Mouse (Mus musculus) layer of hippocampus, postnatal 14 days (tissue): ENCODE data around the gene Gm5447. TPM values are rescaled to one million over a fixed set of nuclear protein-coding genes. Genes with fewer than 3 reads are reported as not detected.

Experiments
- DNase-seq, 2 experiments: peaks; one replicate each; pipeline ENCODE4 v3.0.0; 2021 to 2022; ENCODE audit warnings: low spot score in 2 of 2, mixed read lengths in 1 of 2
- total RNA-seq, 2 experiments: library from RNA; stranded (reverse); gene quantifications; 2 replicates each; pipeline ENCODE4 v1.2.3; 2021

Gm5447 gene
- total RNA-seq, 2 experiments from 2014 or later = 0.18 TPM; not detected in 1

DNA sequence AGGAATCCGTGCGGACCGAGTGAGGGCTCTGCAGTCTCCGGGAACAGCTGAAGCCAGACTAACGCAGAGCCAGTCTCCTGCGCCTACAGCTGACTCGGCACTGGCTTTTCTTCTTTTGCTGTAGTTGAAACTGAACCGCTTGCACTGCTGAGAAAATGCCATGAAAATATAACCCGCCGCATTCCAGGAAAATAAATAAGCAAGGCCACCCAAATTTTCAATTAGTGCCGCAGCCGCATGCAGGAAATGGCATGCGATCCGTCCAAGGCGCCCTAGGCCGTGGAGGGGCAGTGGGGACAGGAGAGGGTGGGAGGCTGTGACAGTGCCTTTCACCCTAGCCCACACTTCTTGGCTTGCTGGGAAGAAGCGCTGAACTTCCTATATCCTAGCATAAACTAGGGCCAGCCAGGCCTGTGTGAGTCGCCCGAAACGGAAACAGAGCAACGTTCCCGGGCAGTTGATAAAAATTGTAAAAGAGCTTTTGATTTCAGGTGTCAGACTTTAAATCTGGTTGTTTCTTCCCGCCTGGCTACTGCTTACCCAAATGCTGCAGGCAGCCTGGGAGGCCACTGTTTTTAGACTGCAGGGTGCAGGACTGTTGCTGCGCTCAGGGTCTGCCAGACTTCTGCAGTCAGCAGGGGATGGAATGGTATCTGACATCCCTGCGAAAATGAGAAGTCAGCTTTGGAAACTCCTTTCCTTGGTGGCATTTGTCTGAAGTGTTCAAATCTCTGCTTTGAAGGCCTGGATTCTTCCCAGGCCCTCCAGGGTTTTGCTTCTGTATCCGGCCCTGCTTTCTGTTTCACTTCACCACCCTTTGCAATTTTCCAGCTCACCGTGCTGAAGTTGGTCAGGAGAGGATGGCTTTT lies 11.8 kb downstream of the Gm5447 start:
- DNase-seq = peak in 1 of 2 experiments; percentile 31

DNA sequence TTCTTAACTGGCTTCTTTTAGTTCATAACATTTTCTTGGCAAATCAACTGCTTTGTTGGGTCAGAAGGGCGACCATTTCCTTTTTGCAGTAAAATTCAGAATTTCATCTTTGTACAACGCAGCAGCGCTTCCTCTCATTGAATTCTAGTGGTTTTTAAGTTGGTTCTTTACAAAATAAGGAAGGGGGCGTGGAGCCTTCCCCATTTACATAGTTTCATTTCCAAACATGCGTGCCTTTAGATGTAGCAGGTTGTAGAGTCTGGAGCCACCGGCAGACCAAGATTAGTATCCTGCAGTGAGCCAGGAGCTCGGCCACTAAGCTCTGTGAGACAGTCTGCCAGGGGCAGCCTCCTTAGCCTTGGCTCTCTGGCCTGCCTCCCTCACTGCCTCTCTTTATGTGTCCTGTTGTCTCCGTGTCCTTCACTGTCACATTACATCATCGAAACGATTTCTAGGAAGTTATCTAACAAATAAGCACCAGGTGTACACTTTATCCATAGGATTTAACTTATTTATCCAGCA lies 13.0 kb downstream of the Gm5447 start:
- no peak for DNase-seq

DNA sequence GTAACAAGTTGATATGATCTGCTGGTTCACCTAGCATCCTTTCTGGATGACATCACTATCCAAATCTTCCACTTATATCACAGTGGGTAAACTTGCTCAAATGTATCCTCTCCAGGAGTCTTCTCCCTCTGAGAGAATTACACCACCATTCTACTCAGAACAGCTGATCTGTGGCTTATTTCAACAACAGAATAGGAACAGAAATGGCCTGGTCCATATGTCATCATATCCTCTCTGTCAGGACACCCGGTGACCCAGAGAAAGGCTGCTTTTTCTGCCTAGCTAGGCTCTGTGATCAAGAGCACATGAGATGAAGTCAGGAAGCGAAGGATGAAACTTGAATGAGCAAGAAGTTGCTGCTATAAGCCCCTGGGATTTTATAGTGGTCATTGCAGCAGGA lies 13.7 kb downstream of the Gm5447 start:
- no peak for DNase-seq

DNA sequence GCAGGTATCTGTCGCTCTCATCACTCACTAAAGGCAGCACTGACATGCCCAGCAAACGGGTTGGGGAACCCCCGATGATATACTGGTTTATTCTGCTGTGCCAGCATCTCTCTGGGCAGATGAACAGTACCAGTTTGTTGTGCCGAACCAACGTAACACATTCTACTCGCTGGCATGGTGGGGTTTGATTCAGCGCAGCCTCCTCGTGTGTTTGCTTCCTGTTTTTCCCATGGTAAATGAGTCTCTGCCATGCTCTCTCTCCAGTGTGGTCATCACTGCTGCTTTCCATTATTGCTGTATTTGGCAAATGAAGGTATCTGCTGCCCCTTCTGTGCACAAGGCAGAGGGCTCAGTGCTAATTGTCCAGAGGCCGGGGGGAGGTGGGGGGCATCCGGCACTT lies 15.7 kb downstream of the Gm5447 start:
- DNase-seq = no peak

DNA sequence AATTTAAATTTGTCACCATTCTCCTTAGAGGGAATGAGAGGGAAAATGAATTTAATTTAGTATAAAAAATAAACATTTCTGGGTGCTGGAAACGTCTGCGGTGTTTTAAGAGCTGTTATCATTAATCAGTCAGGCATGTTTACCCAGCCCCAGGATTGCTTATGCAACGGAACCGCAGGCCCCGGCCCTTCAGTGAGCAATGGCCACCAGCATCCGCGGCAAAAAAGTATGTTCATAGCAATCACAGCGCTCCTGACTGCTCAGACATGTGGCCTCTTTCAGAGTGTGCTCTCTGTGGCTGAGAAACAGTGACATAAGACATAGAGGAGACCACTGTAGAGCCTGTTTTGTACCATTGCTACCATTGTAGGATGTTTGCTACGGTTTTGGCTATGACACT lies 16.2 kb downstream of the Gm5447 start:
- DNase-seq = no peak

DNA sequence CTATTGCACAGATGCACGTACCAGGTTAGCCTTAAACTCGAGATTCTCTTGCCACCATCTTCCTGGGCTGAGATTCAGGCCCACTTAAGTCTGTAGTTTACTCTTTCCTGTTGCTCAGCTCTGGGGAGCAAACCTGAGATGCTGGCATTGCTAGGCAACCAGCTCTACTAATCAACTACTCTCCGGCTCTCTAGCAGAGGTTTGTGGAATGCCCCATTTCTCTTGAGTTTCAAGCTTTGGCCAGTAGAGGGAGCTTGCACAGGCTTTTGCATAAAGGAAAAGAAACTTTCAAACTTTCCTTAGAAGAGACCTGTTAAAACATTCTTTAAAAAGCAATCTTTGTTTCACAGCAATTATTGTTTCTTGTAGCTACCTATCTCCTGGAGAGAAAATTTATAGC lies 19.8 kb downstream of the Gm5447 start:
- peak; percentile 46 to 71 for DNase-seq

DNA sequence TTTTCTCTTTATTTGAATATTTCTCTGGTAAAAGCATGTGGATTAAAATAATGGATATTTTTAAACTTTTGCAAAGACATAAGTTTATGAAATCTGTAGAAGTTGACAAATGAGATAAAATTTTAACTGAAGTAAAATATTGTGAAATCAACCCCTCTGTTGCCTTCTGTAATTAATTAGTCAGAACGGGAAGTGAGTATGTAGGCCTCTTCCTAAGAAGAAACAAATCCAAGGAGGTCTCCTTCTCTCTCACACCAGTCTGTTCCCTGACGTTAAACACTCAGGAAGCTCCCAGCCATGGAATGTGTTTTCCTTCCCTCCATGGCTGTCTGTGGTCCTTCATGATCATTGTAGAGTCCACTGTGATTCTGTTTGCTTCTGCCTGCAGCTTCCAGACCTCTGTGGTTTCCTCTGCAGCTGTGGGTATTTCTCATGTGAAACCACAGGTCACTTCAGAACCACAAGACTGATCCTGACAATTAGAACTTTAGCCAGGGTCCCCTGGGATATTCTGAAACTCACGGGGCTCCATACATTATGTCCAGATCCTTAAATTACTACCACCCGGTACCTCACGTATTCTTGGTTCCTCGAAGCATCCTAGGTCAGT lies 20.4 kb downstream of the Gm5447 start:
- DNase-seq = no peak

DNA sequence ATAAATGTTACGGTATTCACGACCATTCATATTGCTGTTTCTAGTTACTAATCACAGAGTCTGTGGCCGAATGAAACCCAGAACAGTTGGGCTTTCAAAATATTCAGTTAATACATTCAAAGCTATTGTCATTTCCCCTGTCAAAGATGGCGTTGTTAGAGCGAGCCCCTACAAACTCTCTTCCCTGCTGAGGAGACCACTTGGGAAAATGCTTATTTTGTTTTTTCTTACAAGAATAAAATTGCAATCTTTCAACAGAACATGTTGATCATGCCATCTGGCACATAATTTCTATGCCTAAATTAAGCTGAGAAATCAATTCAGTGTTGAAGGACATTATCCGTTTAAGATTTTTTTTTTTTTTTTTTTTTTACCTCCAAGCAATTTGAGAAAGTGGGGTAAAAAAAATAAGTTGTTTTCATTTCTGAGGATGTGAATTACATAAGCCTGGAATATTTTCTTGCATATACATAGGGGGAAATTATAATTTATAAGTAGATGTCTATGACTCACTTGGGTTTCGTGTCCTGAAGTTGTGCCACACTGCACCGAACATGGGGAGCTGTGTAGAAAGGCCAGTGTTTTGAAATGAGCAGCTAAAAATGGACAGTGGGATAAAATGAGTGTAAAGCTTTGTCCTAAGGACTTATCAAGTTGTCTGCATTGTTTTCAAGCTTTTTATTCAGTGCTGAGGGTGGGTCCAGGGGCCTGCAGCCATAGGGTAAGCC lies 23.7 kb downstream of the Gm5447 start:
- DNase-seq = peak in 1 of 2 experiments; percentile 20

DNA sequence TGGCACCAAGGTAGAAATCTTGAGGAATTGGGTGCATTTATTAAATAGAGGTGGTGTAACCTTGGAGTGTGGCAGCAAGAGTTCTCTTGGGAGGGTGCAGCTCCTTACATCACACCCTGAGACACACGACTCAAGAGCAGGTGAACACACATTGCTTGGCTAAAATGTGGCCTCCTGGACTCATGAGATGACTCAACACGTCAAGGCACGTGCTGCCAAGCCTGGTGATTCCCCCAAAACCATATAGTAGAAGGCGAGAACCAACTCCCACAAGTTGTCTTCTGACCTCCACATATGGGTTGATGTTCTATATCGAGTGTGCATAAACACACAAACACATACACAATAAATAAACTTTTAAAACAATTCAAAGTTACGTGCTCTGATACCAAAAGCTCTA lies 25.8 kb downstream of the Gm5447 start:
- no peak for DNase-seq

DNA sequence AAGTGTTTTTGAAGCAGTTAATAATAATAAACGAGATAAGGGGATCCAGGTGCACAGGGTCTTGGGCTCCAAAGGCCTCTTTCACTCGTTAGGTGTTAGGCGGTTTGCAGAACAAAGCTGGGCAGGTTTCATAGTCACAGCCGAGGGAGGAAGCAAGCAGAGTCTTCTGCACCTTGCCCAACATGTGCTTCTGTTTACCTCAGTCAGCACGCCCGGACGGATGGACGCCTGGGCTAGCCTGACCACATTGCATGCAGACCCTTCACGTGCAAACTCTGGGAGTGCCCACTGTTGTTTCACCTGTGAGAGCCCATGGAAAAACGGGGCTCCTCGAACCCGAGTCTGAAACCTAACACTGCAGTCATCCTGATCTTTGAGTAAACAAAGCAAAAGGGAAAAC lies 30.5 kb downstream of the Gm5447 start:
- no peak for DNase-seq

DNA sequence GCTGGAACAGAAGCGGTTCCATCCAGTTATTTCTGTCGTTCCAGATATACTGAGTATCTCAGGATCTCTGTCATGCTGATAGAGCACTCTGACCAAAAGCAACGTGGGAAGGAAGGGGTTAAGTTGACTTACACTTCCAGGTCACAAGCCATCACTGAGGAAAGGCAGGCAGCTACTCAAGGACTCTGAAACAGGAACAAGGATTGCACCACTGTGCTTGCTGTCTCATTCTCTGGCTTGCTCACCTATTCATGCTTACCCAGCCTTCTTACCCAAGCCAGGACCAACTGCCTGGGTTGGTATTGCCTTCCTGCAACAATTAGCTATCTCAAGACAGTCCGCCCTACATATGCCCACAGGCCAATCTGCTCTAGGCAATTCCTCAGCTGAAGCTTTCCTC lies 31.0 kb downstream of the Gm5447 start:
- DNase-seq = no peak

DNA sequence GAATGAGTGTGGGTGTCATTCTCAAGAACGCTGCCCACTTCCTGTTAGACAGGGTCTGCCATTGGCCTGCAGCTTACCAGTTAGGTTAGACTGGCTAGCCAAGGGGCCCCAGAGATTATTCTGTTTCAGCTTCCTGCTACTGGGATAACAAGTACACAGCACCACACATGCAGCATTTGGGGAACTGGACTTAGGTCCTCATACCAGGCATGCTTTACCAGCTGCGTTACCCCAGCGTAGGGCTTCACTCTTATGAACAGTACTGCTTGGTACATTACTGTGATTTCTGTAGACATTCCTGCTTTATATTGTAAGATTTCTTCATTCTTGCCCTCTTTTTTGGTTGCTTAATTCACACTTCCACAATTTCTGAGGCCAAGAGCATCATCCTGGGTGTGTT lies 43.5 kb downstream of the Gm5447 start:
- no peak for DNase-seq

DNA sequence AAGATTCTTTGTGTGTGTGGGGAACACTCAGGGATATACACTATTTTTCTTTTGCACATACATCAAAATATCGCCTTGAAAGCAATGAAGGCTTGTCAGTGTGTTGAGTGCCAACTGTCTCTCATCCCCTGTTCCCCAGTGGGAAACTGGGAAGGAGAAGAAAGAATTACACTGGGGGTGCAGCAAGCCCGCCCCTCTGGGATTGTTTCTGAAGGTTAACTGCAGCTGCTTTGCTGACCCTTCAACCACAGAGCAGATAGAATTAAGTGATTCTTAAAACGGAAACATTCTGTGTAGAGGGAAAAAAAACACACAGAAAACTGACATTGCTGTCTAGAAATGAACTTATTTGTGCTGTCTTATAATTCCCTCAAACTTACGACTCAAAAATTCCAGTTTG lies 47.5 kb downstream of the Gm5447 start:
- no peak for DNase-seq

DNA sequence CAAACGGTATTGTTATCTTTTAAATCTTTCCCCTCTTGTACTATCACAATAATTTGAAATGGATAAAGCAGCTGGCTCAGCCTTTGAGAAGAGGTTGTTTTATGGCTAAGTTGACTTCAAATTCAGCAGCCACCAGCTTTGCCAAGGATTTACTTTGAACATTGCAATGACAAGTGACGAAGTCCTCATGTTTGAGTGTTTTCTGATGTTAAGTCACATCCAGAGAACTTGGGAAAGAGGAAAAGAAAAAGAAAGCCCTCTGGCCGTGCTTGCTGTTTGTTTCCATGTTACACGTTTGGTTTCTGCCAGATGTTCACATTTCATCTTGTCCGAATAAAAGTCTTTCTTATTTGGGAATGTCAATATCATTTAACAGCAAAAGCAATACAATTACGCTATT lies 47.9 kb downstream of the Gm5447 start:
- no peak for DNase-seq

DNA sequence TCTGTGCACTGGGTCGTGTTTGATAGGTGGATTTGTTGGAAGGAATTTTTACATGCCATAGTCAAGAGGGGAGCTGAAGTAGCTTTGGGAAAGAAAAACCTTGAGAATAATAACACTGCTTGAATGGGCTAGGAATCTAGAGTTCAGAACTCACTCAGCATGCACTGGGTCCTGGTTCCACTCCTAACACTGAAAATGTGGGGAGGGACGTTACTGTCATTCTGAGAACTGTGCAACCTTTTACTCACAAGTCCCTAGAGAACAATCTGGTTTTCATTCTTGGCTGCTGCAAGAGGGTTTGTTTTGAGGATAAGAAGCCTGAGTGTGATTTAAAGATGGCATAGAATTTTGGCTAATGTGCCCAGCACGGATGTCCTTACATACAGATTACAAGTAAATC lies 49.7 kb downstream of the Gm5447 start:
- DNase-seq = no peak

Other genes with a start within 250 kb of the Gm5447 start
- gene Irf4, start 225.0 kb upstream of the Gm5447 start, total RNA-seq = under 1 TPM; 0.12 to 0.16 TPM
- gene Hus1b, start 26.4 kb upstream of the Gm5447 start, total RNA-seq = under 1 TPM; 0.43 to 0.55 TPM
- gene Exoc2, start 111 bp upstream of the Gm5447 start, total RNA-seq = 10 to 100 TPM; 40.5 to 40.9 TPM